Mouse (Mus musculus): ENCODE data around the gene Cntnap5b. TPM values are rescaled to one million over a fixed set of nuclear protein-coding genes. Genes with fewer than 3 reads are reported as not detected.
"Not testable (repeated sequence)": the region's sequence is repeated elsewhere in the genome, so short reads cannot be mapped to it uniquely, and the experiment has no call there.

Gene Cntnap5b
- polyA plus RNA-seq, 1 experiment from 2014 or later, result 6.0 TPM

DNA sequence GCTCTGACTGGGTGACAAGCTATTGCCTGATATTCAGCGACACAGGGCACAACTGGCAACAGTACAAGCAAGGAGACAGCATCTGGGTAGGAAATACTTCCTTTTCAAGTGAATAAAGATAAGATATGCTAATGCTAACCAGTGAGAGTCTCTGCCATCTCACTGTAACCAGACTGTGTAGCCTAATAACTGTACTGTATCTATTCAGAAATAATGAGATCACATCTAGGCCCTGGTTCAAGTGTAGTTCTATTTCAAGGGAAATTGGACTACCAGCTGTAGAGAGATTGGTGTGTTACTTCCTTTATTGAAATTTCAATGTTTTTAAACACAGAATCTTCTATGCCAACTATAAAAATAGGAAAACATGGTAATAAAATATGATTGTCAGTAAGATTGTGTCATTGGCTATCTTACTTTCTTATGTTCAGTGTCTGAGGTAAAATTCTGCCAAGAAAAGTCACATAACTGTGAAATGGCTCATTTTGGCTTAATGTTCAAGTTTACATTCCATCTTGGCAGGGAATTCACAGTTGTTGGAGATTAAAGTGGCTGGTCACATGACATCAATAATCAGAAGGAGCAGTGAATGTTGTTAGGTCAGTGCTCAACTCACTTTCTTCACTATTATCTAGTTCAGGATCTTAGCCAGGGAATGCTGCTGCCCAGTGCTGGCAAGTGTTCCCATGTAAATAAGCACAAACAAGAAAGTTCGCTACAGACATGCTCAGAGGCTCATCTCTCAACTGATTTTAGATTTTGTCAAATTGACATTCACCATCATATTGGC is 194.9 kb downstream of the Cntnap5b start:
- Histone ChIP-seq H3K27me3 (ENCODE audit: control insufficient read depth, insufficient read depth, low read length) (no peaks in the 10 kb centered on the region), H3K27ac (ENCODE audit: low read depth, low read length) (no peak overlapping the region)
- WGBS, result 91% methylated on average over 2 of the region's 2 CpGs

DNA sequence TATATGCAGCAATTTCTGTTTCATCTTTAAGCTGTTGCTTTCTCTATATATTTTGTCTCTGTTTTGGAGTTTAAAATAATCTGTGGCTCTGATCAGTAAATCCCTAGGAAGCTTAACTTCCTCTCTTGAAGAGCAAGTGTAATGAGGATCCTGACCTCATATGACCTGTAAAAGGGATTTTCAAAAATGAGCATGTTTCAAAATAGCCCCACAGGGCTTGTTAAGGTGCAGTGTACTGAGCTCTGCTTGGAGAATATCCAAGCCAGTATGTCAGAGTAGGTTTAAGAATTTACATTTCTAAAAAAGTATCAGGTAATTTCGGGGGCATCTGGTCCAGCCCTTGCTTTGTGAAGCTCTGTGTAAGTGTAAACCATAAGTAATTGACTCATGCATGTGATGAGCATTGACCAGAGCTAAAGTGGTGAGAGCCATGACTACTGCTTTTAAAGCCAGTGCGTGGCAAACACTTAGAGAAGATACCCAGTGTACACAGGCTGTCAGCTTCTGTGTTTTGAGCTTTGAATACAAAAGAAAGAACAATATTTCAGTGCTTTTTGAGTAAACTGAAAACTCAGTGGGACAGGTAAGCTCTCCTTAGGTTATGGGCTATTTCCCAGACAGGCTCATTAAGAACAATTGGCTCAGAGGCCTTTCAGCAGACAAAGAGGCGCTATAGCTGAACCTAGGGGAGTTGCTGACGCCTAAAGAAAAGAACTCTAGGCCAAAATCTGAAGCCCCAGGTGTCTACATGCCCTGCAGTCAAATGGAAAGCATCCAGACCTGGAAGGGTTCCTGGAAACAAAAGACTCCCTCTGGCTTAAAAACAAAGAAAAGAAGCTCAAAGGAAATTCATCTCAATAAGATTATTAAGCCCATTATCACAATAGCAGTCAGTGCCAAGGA is 197.9 kb downstream of the Cntnap5b start:
- Histone ChIP-seq H3K27ac (ENCODE audit: low read depth, low read length) (no peak overlapping the region), H3K4me2 (ENCODE audit: low read depth, low read length) (no peak overlapping the region), H3K9ac (replicated peaks; ENCODE audit: low read depth, low read length) (no peak overlapping the region), H3K9me3 (ENCODE audit: control insufficient read depth, low read length) (no peaks in the 10 kb centered on the region), H3K36me3 (ENCODE audit: control insufficient read depth, insufficient read depth, low read length) (no peaks in the 10 kb centered on the region), H3K27me3 (ENCODE audit: control insufficient read depth, insufficient read depth, low read length) (no peaks in the 10 kb centered on the region), H3K4me1 (ENCODE audit: control insufficient read depth, insufficient read depth, low read length) (no peaks in the 10 kb centered on the region), H3K4me3 (ENCODE audit: low read depth, low read length) (no peak overlapping the region)
- WGBS, result 25% methylated on average over 4 of the region's 4 CpGs
- no peak for ATAC-seq (ENCODE audit: low read depth)

More for the DNA sequence above, 194.9 kb downstream of the Cntnap5b start:
- Histone ChIP-seq H3K9me3 (ENCODE audit: control insufficient read depth, low read length) (no peaks in the 10 kb centered on the region), H3K36me3 (ENCODE audit: control insufficient read depth, insufficient read depth, low read length) (no peaks in the 10 kb centered on the region), H3K9ac (replicated peaks; ENCODE audit: low read depth, low read length) (no peak overlapping the region), H3K4me2 (ENCODE audit: low read depth, low read length) (no peak overlapping the region), H3K4me3 (ENCODE audit: low read depth, low read length) (no peak overlapping the region), H3K4me1 (ENCODE audit: control insufficient read depth, insufficient read depth, low read length) (no peaks in the 10 kb centered on the region)
- no peak for ATAC-seq (ENCODE audit: low read depth)

DNA sequence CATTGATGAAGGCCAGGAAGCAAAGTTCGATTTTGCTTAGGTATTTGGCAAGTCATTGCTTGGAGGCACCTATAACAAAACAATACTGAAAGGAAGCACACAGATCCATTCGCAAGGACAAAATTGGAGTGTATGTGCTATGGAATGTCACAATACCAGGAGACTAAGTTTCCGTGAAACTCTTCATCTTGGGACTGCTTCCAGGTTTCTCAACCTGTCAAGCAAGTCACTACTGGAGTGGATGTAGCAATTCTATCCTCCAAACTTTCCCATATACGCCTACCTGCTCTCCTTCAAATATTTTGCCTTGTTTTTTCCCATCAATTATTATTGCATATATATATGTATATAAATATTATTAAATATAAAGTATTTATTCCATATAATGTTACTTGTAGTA is 228.7 kb downstream of the Cntnap5b start:
- not testable (repeated sequence) for H3K4me3 ChIP-seq (ENCODE audit: low read depth, low read length); H3K36me3 ChIP-seq (ENCODE audit: control insufficient read depth, insufficient read depth, low read length); ATAC-seq (ENCODE audit: low read depth); H3K27ac ChIP-seq (ENCODE audit: low read depth, low read length); H3K9me3 ChIP-seq (ENCODE audit: control insufficient read depth, low read length); H3K4me2 ChIP-seq (ENCODE audit: low read depth, low read length); H3K4me1 ChIP-seq (ENCODE audit: control insufficient read depth, insufficient read depth, low read length); H3K27me3 ChIP-seq (ENCODE audit: control insufficient read depth, insufficient read depth, low read length); H3K9ac ChIP-seq (replicated peaks; ENCODE audit: low read depth, low read length)
- 93% methylated on average over 4 of the region's 4 CpGs for WGBS

DNA sequence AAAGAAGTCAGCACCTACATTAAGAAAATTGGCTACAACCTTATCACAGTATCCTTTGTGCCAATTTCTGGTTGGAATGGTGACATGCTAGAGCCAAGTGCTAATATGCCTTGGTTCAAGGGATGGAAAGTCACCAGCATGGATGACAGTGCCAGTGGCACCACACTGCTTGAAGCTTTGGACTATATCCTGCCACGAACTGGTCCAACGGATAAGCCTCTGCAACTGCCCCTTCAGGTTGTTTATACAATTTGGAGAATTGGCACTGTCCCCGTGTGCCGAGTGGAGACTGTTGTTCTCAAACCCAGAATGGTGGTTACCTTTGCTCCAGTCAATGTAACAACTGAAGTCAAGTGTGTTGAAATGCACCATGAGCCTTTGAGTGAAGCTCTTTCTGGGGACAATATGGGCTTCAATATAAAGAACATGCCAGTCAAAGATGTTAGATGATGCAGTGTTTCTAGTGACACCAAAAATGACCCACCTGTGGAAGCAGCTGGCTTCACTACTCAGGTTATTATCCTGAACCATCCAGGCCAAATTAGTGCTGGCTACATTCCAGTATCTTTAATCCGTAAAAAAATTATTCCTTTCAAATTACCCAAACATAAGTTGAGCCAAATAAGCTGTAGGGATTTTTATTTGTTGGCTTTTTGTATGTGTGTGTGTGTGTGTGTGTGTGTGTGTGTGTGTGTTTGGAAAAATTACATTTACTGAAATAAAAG is 233.6 kb downstream of the Cntnap5b start:
- H3K9ac ChIP-seq (replicated peaks; ENCODE audit: low read depth, low read length), result no peak overlapping the region
- no peak for ATAC-seq (ENCODE audit: low read depth)
- no peak overlapping the region for H3K4me2 ChIP-seq (ENCODE audit: low read depth, low read length)
- H3K4me3 ChIP-seq (ENCODE audit: low read depth, low read length), result no peak overlapping the region
- no peaks in the 10 kb centered on the region for H3K36me3 ChIP-seq (ENCODE audit: control insufficient read depth, insufficient read depth, low read length)
- H3K27ac ChIP-seq (ENCODE audit: low read depth, low read length), result no peak overlapping the region
- WGBS, result 86% methylated on average over 5 of the region's 5 CpGs
- H3K27me3 ChIP-seq (ENCODE audit: control insufficient read depth, insufficient read depth, low read length), result no peaks in the 10 kb centered on the region
- no peaks in the 10 kb centered on the region for H3K9me3 ChIP-seq (ENCODE audit: control insufficient read depth, low read length)
- H3K4me1 ChIP-seq (ENCODE audit: control insufficient read depth, insufficient read depth, low read length), result no peaks in the 10 kb centered on the region

DNA sequence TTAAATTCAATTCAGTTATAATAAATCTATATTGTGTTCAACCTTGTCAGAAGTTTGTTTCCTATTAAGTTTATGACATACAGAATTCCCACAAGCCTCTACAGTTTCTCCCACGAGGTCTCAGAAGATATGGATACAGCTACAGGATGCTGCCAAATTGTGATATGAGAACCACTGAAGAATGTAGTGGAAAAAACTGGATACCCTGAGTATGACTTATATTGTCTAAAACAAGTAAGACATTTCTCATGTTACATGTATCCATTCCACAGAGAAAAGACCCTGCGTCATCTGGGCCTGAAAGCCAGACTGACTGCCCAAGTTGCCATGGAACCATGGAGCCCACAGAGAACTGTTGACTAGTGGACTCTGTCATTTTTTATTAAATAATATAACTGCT is 269.2 kb downstream of the Cntnap5b start:
- Histone ChIP-seq H3K9me3 (ENCODE audit: control insufficient read depth, low read length) (no peaks in the 10 kb centered on the region), H3K9ac (replicated peaks; ENCODE audit: low read depth, low read length) (no peak overlapping the region), H3K4me2 (ENCODE audit: low read depth, low read length) (no peak overlapping the region), H3K27me3 (ENCODE audit: control insufficient read depth, insufficient read depth, low read length) (no peaks in the 10 kb centered on the region), H3K27ac (ENCODE audit: low read depth, low read length) (no peak overlapping the region), H3K4me1 (ENCODE audit: control insufficient read depth, insufficient read depth, low read length) (no peaks in the 10 kb centered on the region), H3K36me3 (ENCODE audit: control insufficient read depth, insufficient read depth, low read length) (no peaks in the 10 kb centered on the region), H3K4me3 (ENCODE audit: low read depth, low read length) (no peak overlapping the region)
- WGBS, result 73% methylated on average over 2 of the region's 2 CpGs
- no peak for ATAC-seq (ENCODE audit: low read depth)

DNA sequence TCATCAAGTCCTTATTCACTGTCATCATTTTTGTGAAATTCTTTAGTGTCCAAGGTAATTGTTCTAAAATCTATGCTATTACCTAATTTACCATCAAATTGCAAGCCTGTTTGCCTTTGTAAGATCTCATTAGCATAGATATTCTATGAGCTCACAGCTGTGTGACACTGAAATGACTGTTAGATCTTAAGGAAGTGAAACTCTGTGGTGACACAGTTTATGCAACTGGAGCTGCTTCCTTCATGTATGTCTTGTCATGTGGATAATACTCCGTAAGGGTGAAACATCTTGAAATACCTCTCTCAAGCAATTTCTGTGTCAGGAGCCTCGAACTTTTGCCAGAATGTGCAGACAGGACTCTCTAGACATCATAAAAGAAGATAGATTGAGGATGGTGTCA is 307.2 kb downstream of the Cntnap5b start:
- Histone ChIP-seq H3K4me2 (ENCODE audit: low read depth, low read length) (no peak overlapping the region), H3K4me1 (ENCODE audit: control insufficient read depth, insufficient read depth, low read length) (no peaks in the 10 kb centered on the region), H3K9me3 (ENCODE audit: control insufficient read depth, low read length) (no peaks in the 10 kb centered on the region), H3K36me3 (ENCODE audit: control insufficient read depth, insufficient read depth, low read length) (no peaks in the 10 kb centered on the region), H3K27me3 (ENCODE audit: control insufficient read depth, insufficient read depth, low read length) (no peaks in the 10 kb centered on the region), H3K4me3 (ENCODE audit: low read depth, low read length) (no peak overlapping the region), H3K27ac (ENCODE audit: low read depth, low read length) (no peak overlapping the region), H3K9ac (replicated peaks; ENCODE audit: low read depth, low read length) (no peak overlapping the region)
- 68% methylated on average over 2 of the region's 2 CpGs for WGBS
- no peak for ATAC-seq (ENCODE audit: low read depth)

DNA sequence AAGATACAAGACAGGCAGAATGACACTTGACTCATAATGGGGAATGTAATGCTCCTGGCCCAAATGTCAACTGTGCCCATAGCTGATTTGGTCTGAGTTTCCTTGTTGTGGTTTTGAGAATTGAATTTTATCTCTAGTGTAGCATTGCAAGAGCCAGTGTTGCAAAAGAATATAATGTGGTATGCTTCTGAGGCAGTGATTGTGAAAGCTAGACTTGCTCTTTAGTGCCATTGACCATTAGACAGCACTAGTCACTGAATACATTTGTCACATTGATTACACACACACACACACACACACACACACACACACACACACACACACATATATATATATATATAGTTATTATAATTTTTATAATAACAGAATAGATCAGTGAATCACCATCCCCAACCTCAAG is 328.0 kb downstream of the Cntnap5b start:
- Histone ChIP-seq H3K36me3 (ENCODE audit: control insufficient read depth, insufficient read depth, low read length) (no peaks in the 10 kb centered on the region), H3K4me2 (ENCODE audit: low read depth, low read length) (no peak overlapping the region), H3K9ac (replicated peaks; ENCODE audit: low read depth, low read length) (no peak overlapping the region), H3K9me3 (ENCODE audit: control insufficient read depth, low read length) (no peaks in the 10 kb centered on the region), H3K4me1 (ENCODE audit: control insufficient read depth, insufficient read depth, low read length) (no peaks in the 10 kb centered on the region), H3K4me3 (ENCODE audit: low read depth, low read length) (no peak overlapping the region), H3K27me3 (ENCODE audit: control insufficient read depth, insufficient read depth, low read length) (no peaks in the 10 kb centered on the region), H3K27ac (ENCODE audit: low read depth, low read length) (no peak overlapping the region)
- no peak for ATAC-seq (ENCODE audit: low read depth)

DNA sequence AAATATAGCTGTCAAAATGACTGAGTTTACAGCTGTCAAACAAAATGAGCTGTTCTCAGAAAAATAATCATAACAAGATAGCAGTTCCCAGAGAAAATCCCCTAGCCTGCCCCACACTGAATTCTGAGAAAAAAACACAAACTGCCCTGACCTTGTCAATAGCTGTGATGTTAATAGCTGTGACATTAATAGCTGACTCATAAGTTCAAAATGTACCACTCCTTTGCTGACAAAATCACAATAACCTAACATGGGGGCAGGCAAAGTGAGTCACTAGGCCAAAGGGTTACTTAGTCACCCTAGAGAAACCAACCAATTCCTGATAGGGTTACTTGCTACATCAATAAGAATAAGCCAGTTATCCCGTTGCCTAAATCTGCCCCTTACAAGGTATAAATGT is 328.5 kb downstream of the Cntnap5b start:
- H3K9ac ChIP-seq (replicated peaks; ENCODE audit: low read depth, low read length), result no peak overlapping the region
- no peaks in the 10 kb centered on the region for H3K27me3 ChIP-seq (ENCODE audit: control insufficient read depth, insufficient read depth, low read length)
- 86% methylated on average over 1 of the region's 1 CpGs for WGBS
- ATAC-seq (ENCODE audit: low read depth), result no peak
- no peaks in the 10 kb centered on the region for H3K36me3 ChIP-seq (ENCODE audit: control insufficient read depth, insufficient read depth, low read length)
- H3K4me1 ChIP-seq (ENCODE audit: control insufficient read depth, insufficient read depth, low read length), result no peaks in the 10 kb centered on the region
- H3K4me2 ChIP-seq (ENCODE audit: low read depth, low read length), result no peak overlapping the region
- no peak overlapping the region for H3K4me3 ChIP-seq (ENCODE audit: low read depth, low read length)
- no peak overlapping the region for H3K27ac ChIP-seq (ENCODE audit: low read depth, low read length)
- H3K9me3 ChIP-seq (ENCODE audit: control insufficient read depth, low read length), result no peaks in the 10 kb centered on the region

DNA sequence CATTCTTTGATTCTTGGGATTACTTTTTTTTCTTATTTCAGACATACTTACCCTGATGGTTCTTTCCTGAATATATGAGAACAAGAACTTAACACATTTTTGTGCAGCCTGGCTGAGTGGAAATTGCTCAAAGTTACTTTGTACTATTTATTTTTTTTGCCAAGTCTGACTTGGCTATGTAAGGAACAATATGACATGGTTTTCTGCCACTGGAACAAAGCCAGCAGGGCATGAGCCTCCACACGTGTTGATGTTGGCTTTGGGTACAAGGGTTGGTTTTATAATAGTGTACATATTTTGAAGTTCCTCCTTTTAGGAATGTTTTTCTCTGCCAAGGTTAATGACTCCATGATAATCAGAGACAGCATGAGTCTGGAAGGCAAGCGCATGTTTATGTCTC is 331.8 kb downstream of the Cntnap5b start:
- 84% methylated on average over 2 of the region's 2 CpGs for WGBS
- H3K4me3 ChIP-seq (ENCODE audit: low read depth, low read length), result no peak overlapping the region
- no peak for ATAC-seq (ENCODE audit: low read depth)
- H3K27me3 ChIP-seq (ENCODE audit: control insufficient read depth, insufficient read depth, low read length), result no peaks in the 10 kb centered on the region
- no peak overlapping the region for H3K4me2 ChIP-seq (ENCODE audit: low read depth, low read length)
- H3K36me3 ChIP-seq (ENCODE audit: control insufficient read depth, insufficient read depth, low read length), result no peaks in the 10 kb centered on the region
- no peaks in the 10 kb centered on the region for H3K9me3 ChIP-seq (ENCODE audit: control insufficient read depth, low read length)
- no peaks in the 10 kb centered on the region for H3K4me1 ChIP-seq (ENCODE audit: control insufficient read depth, insufficient read depth, low read length)
- H3K27ac ChIP-seq (ENCODE audit: low read depth, low read length), result no peak overlapping the region
- H3K9ac ChIP-seq (replicated peaks; ENCODE audit: low read depth, low read length), result no peak overlapping the region
